9 mouse cellular contexts compared by ENCODE assay signal in the genomic region with DNA sequence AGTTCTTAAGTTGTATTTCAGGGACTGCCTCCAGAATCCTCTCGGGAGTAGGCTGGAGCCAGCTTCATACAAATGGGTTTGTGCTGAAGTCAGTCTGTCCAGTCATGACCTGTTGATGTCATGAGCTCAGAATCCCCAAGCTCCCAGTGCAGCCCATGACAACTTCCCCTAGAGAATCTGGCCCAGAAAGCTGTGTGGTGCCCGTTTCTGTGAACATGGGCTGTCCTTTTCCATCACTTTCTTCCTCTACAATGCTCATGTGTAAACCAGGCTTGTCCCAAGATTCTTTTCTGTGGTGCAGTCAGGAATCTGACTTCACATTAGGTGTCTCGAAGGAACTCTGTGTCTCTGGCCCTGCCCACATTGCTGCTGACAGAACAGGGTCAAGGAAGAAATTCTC. TPM values are rescaled to one million over a fixed set of nuclear protein-coding genes. Genes with fewer than 3 reads are reported as not detected.
A peak's percentile ranks its signal among the peaks of the same experiment; 100 is the strongest.
DNase-seq lines count a peak whose midpoint lies in the region; ATAC-seq and TF ChIP-seq lines count a peak whose summit lies in the region.
"Had no signal": no experiment of that assay in that cellular context is flagged by ENCODE, and none has a peak within 500 bp of the region (broad histone marks: within the 10 kb centered on the region; RNA-seq: fewer than 3 reads in every experiment).

No protein-coding gene starts in this region.

- H3K4me1 ChIP-seq in heart, embryonic 13.5 days, result peaks cover 46% of the 10 kb centered on the region
- peaks cover 22% of the 10 kb centered on the region for H3K4me1 ChIP-seq in limb, embryonic 14.5 days (ENCODE audit: control insufficient read depth, insufficient read depth, low read length)

- TF ChIP-seq CTCF in layer of hippocampus, adult 2 months (conservative IDR thresholded peaks at IDR 0.05), result no peak

- no peak overlapping the region for H3K9ac ChIP-seq in heart, embryonic 13.5 days
- no peak overlapping the region for H3K9ac ChIP-seq in limb, embryonic 14.5 days (ENCODE audit: low read depth, low read length, severe bottlenecking)

- no peaks in the 10 kb centered on the region for H3K9me3 ChIP-seq in heart, embryonic 13.5 days
- no peaks in the 10 kb centered on the region for H3K9me3 ChIP-seq in limb, embryonic 14.5 days (ENCODE audit: control insufficient read depth, low read length)

- no peaks in the 10 kb centered on the region; the same call in 1 of the 2 replicates for H3K36me3 ChIP-seq in heart, embryonic 13.5 days
- no peaks in the 10 kb centered on the region for H3K36me3 ChIP-seq in limb, embryonic 14.5 days (ENCODE audit: control insufficient read depth, insufficient read depth, low read length)

- 31% methylated on average over 3 of the region's 3 CpGs for WGBS in heart, embryonic 13.5 days
- 21% methylated on average over 3 of the region's 3 CpGs for WGBS in limb, embryonic 14.5 days

- ATAC-seq in heart, embryonic 13.5 days (ENCODE audit: extremely low read depth, insufficient number of reproducible peaks, low FRiP score, low TSS enrichment), result no peak
- 0 out of 2 replicates have a peak, but pooled peaks have one; percentile 27 for ATAC-seq in limb, embryonic 14.5 days (ENCODE audit: low FRiP score, low read depth)

- TF ChIP-seq POLR2A in limb, embryonic 14.5 days (IDR thresholded peaks at IDR 0.05; ENCODE audit: borderline replicate concordance, extremely low read depth, insufficient read depth, insufficient read length), result no peak

- peak; percentile 17 for DNase-seq in adrenal gland, postnatal 25 days
- no peak for DNase-seq in adrenal gland, postnatal 4 days (ENCODE audit: low spot score in 2 of 2)
- peak; percentile 38 for DNase-seq in adipocyte (ENCODE audit: low spot score)
- no peak for DNase-seq in limb, embryonic 14.5 days (ENCODE audit: low spot score)
- no peak for DNase-seq in left cerebral cortex, adult 9 months (ENCODE audit: low spot score in 2 of 2)
- no peak for DNase-seq in layer of hippocampus, adult 2 months (ENCODE audit: low spot score in 2 of 2)
- DNase-seq in layer of hippocampus, postnatal 36 days, result no peak

- no peaks in the 10 kb centered on the region for H3K27me3 ChIP-seq in heart, embryonic 13.5 days (replicated peaks)
- no peaks in the 10 kb centered on the region for H3K27me3 ChIP-seq in limb, embryonic 14.5 days (ENCODE audit: control insufficient read depth, insufficient read depth, low read length)

- H3K27ac ChIP-seq in heart, embryonic 13.5 days (replicated peaks), result peak overlapping the region; percentile 60
- no peak overlapping the region for H3K27ac ChIP-seq in limb, embryonic 14.5 days (replicated peaks; ENCODE audit: low read depth, low read length)
- no peak overlapping the region for H3K27ac ChIP-seq in layer of hippocampus, adult 2 months

- no peak overlapping the region for H3K4me3 ChIP-seq in heart, embryonic 13.5 days
- H3K4me3 ChIP-seq in limb, embryonic 14.5 days (replicated peaks; ENCODE audit: low read length), result no peak overlapping the region
- H3K4me3 ChIP-seq in layer of hippocampus, adult 2 months, result no peak overlapping the region
- H3K4me3 ChIP-seq: erythroblast, embryonic 14.5 days had no signal

- no peak overlapping the region for H3K4me2 ChIP-seq in heart, embryonic 13.5 days
- no peak overlapping the region for H3K4me2 ChIP-seq in limb, embryonic 14.5 days (replicated peaks; ENCODE audit: low read depth, low read length, severe bottlenecking)

RNA-seq across cellular contexts. Expression of a gene that starts 10.0 kb away (rescaled TPM):
- 16.9 and 19.8 TPM in 2 replicates for total RNA-seq in adrenal gland, postnatal 25 days (2021)
- total RNA-seq in adrenal gland, postnatal 4 days (2021), result 10 to 100 TPM; 26.0 to 31.7 TPM
- polyA plus RNA-seq in heart, embryonic 13.5 days (2015; fragmentation: Nextera tagmentation; extraction: Ambion mirVana), result 52.2 and 52.4 TPM in 2 replicates
- 29.1 and 37.7 TPM in 2 replicates for polyA plus RNA-seq in limb, embryonic 14.5 days (2012; rRNA removed)
- 40.0 and 40.3 TPM in 2 replicates for polyA plus RNA-seq in limb, embryonic 14.5 days (2014; fragmentation: Nextera tagmentation; extraction: Ambion mirVana)
- total RNA-seq in layer of hippocampus, adult 2 months (2021), result 10 to 100 TPM; 12.3 to 14.2 TPM
- total RNA-seq in layer of hippocampus, postnatal 36 days (2021), result 10 to 100 TPM in 1 of 2 experiments, 1 to 10 TPM in 1; 10.0 to 10.6 TPM
- polyA plus RNA-seq: erythroblast, embryonic 14.5 days had no signal

Comparison
In these comparisons a context has a peak if more than half of its experiments do, and no peak if none do; other contexts are left out.
1. DNase-seq: peak in adrenal gland, postnatal 25 days (single experiment) and adipocyte (single experiment); none in adrenal gland, postnatal 4 days (0 of 2), limb, embryonic 14.5 days (single experiment), left cerebral cortex, adult 9 months (0 of 2), layer of hippocampus, adult 2 months (0 of 2) and layer of hippocampus, postnatal 36 days (0 of 2).